Comparison of ENCODE assay signal across 9 mouse cellular contexts in the genomic region with DNA sequence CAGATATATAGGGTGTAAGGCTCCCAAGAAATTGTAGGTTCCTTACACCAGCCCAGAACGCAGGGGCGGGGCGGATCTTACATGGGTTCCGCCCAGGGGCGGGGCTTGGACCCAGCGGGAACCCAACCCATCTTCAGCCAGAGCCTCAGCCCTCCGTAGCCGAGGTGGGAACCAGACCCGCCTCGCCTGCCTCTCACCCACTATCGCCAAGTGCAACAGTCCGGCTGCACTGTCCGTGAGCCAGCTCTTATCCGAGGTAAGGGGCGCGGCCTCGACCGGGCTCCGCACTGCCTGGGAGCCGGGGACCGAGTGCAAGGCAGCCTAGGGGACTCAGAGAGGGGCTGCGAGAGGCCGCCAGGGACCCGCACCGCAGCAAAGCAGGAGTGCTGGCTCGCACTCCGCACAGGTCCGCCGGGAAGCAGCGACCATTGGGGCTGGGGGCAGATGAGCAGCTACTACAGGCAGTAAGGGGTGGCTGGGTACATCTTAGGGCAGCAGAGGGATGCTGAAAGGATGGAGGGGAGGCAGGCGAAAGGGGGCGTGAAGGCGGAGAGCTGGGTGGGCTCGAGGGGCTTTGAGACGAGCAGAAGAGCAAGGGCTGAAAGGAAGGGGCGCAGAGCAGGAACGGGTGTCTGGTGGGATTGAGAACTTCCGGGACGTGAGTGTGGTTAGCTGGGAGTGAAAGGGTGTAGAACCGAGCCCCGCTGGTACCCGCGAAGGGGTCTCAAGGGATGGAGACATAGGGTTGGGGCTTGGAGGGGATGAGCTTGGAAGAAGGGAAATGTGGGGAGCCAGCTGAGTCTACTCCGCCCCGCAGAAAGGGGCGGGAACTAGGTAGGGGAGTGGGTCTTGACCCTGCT. TPM values are rescaled to one million over a fixed set of nuclear protein-coding genes. Genes with fewer than 3 reads are reported as not detected.
DNase-seq lines count a peak whose midpoint lies in the region; ATAC-seq and TF ChIP-seq lines count a peak whose summit lies in the region.
"Had no signal": no experiment of that assay in that cellular context is flagged by ENCODE, and none has a peak within 500 bp of the region (broad histone marks: within the 10 kb centered on the region; RNA-seq: fewer than 3 reads in every experiment).

A gene (plus strand): TSS at position 101 of the 860 bp plus-strand sequence.

- H3K9ac ChIP-seq in forebrain, embryonic 16.5 days (replicated peaks; ENCODE audit: low read depth, low read length), result peak within 1 kb of the TSS; percentile 79
- peak within 1 kb of the TSS; percentile 49 for H3K9ac ChIP-seq in lung, embryonic 15.5 days

- under 1% methylated on average over 46 of the region's 46 CpGs for WGBS in cerebellum, adult 2 months
- under 1% methylated on average over 46 of the region's 46 CpGs for WGBS in forebrain, embryonic 16.5 days
- under 1% methylated on average over 46 of the region's 46 CpGs for WGBS in hindbrain, embryonic 10.5 days
- under 1% methylated on average over 46 of the region's 46 CpGs for WGBS in lung, embryonic 15.5 days
- 1% methylated on average over 46 of the region's 46 CpGs for whole genome bisulfite sequencing in olfactory bulb, adult 2 months

- peak; percentile 95 for ATAC-seq in forebrain, embryonic 16.5 days
- ATAC-seq in lung, embryonic 15.5 days (ENCODE audit: borderline replicate concordance, extremely low read depth, low FRiP score, low TSS enrichment), result peak; percentile 89

- H3K36me3 ChIP-seq in forebrain, embryonic 16.5 days (ENCODE audit: control insufficient read depth, insufficient read depth), result no peaks in the 10 kb centered on the region
- no peaks in the 10 kb centered on the region for H3K36me3 ChIP-seq in hindbrain, embryonic 10.5 days
- H3K36me3 ChIP-seq in lung, embryonic 15.5 days, result no peaks in the 10 kb centered on the region

- H3K27me3 ChIP-seq in cerebellum, adult 2 months (ENCODE audit: control insufficient read depth, insufficient read depth, low read length), result no peaks in the 10 kb centered on the region
- H3K27me3 ChIP-seq in forebrain, embryonic 16.5 days (replicated peaks; ENCODE audit: control insufficient read depth, insufficient read depth, low read length), result no peaks in the 10 kb centered on the region
- H3K27me3 ChIP-seq in hindbrain, embryonic 10.5 days (ENCODE audit: insufficient read depth, poor library complexity, severe bottlenecking), result peaks cover 21% of the 10 kb centered on the region
- peaks cover 13% of the 10 kb centered on the region; the same call in 1 of the 2 replicates for H3K27me3 ChIP-seq in lung, embryonic 15.5 days

- H3K4me3 ChIP-seq in cerebellum, adult 2 months (replicated peaks; ENCODE audit: insufficient read depth, low read depth, low read length), result no peak within 1 kb of the TSS
- H3K4me3 ChIP-seq in forebrain, embryonic 16.5 days (replicated peaks; ENCODE audit: low read length), result peak within 1 kb of the TSS; percentile 62
- H3K4me3 ChIP-seq in hindbrain, embryonic 10.5 days, result peak within 1 kb of the TSS; percentile 77
- H3K4me3 ChIP-seq in lung, embryonic 15.5 days, result peak within 1 kb of the TSS; percentile 54
- peak within 1 kb of the TSS; percentile 55 for H3K4me3 ChIP-seq in olfactory bulb, adult 2 months (ENCODE audit: insufficient read depth, low read depth, low read length)

- no peaks in the 10 kb centered on the region for H3K4me1 ChIP-seq in cerebellum, adult 2 months (ENCODE audit: control insufficient read depth, insufficient read depth, low read length)
- H3K4me1 ChIP-seq in forebrain, embryonic 16.5 days (replicated peaks; ENCODE audit: control insufficient read depth, insufficient read depth, low read length), result peaks cover 5% of the 10 kb centered on the region
- H3K4me1 ChIP-seq in hindbrain, embryonic 10.5 days (replicated peaks), result peaks cover 20% of the 10 kb centered on the region; the same call in 1 of the 2 replicates
- peaks cover 10% of the 10 kb centered on the region; the same call in 1 of the 2 replicates for H3K4me1 ChIP-seq in lung, embryonic 15.5 days
- H3K4me1 ChIP-seq in olfactory bulb, adult 2 months (ENCODE audit: control insufficient read depth, insufficient read depth, low read length), result peaks cover 10% of the 10 kb centered on the region; the same call in 1 of the 2 replicates

- H3K27ac ChIP-seq in cerebellum, adult 2 months (ENCODE audit: insufficient read depth, low read length), result no peak within 1 kb of the TSS
- H3K27ac ChIP-seq in forebrain, embryonic 16.5 days (ENCODE audit: low read length), result peak within 1 kb of the TSS; percentile 42
- H3K27ac ChIP-seq in hindbrain, embryonic 10.5 days, result peak within 1 kb of the TSS; percentile 86
- no peak within 1 kb of the TSS for H3K27ac ChIP-seq in lung, embryonic 15.5 days
- H3K27ac ChIP-seq in olfactory bulb, adult 2 months (ENCODE audit: insufficient read depth, low read depth, low read length), result no peak within 1 kb of the TSS

- peak; percentile 83 for DNase-seq in R1 (ENCODE audit: low read depth, low spot score)
- peak; percentile 11 to 27 for DNase-seq in cerebellum, adult 2 months
- DNase-seq in hindbrain, embryonic 10.5 days (ENCODE audit: low spot score), result peak; percentile 78
- DNase-seq in layer of hippocampus, adult 8-10 months (ENCODE audit: low spot score in 2 of 2), result peak; percentile 12 to 40
- peak; percentile 12 to 47 for DNase-seq in thymus, postnatal 10 days (ENCODE audit: low spot score in 2 of 2)

- TF ChIP-seq POLR2A in cerebellum, adult 2 months (IDR thresholded peaks at IDR 0.05; ENCODE audit: borderline replicate concordance, insufficient read depth, low read length), result no peak
- TF ChIP-seq POLR2A in olfactory bulb, adult 2 months (IDR thresholded peaks at IDR 0.05; ENCODE audit: insufficient read depth, low read depth, low read length), result 0 out of 2 replicates have a peak, but pooled peaks have one; percentile 24

- H3K9me3 ChIP-seq in forebrain, embryonic 16.5 days (ENCODE audit: control insufficient read depth, low read length), result no peaks in the 10 kb centered on the region
- H3K9me3 ChIP-seq in hindbrain, embryonic 10.5 days, result no peaks in the 10 kb centered on the region
- no peaks in the 10 kb centered on the region for H3K9me3 ChIP-seq in lung, embryonic 15.5 days

- no peak for TF ChIP-seq CTCF in cerebellum, adult 2 months (IDR thresholded peaks at IDR 0.05; ENCODE audit: borderline replicate concordance, insufficient read depth, low read depth, low read length)
- TF ChIP-seq CTCF in olfactory bulb, adult 2 months (IDR thresholded peaks at IDR 0.05; ENCODE audit: insufficient read depth, low read depth, low read length), result no peak

- H3K4me2 ChIP-seq in forebrain, embryonic 16.5 days (ENCODE audit: low read length), result peak within 1 kb of the TSS; percentile 94
- peak within 1 kb of the TSS; percentile 97 for H3K4me2 ChIP-seq in lung, embryonic 15.5 days

RNA-seq across cellular contexts. Expression of the gene that starts here (rescaled TPM):
- polyA plus RNA-seq in cerebellum, adult 2 months (2012; rRNA removed), result 40.1 and 42.5 TPM in 2 replicates
- 84.7 and 116 TPM in 2 replicates for polyA plus RNA-seq in forebrain, embryonic 16.5 days (2015; fragmentation: Nextera tagmentation; extraction: Ambion mirVana)
- polyA plus RNA-seq in hindbrain, embryonic 10.5 days (2016; fragmentation: Nextera tagmentation; extraction: Ambion mirVana), result 26.1 and 33.9 TPM in 2 replicates
- 10 to 100 TPM; 63.2 to 71.1 (median 65.4) TPM for total RNA-seq in layer of hippocampus, adult 8-10 months (2022)
- 7.0 and 7.6 TPM in 2 replicates for polyA plus RNA-seq in lung, embryonic 15.5 days (2015; fragmentation: Nextera tagmentation; extraction: Ambion mirVana)
- 395 TPM in 1 of 2 replicates, not detected in the other for polyA plus RNA-seq in olfactory bulb, adult 2 months (2012; ENCODE audit: insufficient read depth, insufficient read length, low replicate concordance, missing spikeins)
- total RNA-seq: gastrocnemius, adult 8-10 months had no signal

Comparison
In these comparisons a context has a peak if more than half of its experiments do, and no peak if none do; other contexts are left out.
1. DNase-seq: peak in every context shown above with its lines; median percentile 83 in R1; 78 in hindbrain, embryonic 10.5 days; 30 in thymus, postnatal 10 days; 26 in layer of hippocampus, adult 8-10 months; 19 in cerebellum, adult 2 months.
2. H3K27ac ChIP-seq: peak in forebrain, embryonic 16.5 days (single experiment) and hindbrain, embryonic 10.5 days (single experiment); none in cerebellum, adult 2 months (single experiment), lung, embryonic 15.5 days (single experiment) and olfactory bulb, adult 2 months (single experiment).